ENCODE assay signal across 17 mouse cellular contexts in the genomic region with DNA sequence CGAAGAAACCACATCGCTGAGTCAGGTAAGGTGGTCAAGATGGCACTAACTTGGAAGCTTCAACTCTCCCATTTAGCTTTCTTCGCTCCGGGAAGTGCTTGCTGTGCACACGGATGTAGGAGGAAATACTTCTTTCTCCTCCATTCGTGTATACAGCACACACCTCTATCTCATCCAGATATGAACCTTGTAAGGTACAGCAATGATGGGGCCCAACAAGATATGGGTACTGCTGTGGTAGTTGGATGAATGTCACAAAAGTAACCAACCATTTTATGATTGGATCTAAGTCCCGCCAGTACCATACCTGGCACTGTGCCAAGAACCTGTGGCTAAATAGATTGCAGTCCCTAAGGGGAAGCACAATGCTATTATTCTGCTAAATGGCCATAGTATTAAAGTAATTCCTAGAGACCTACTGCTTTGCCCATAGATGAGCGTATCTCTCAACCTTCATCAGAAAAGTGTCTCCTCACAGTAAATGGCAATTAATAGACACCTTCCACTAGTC. TPM values are rescaled to one million over a fixed set of nuclear protein-coding genes. Genes with fewer than 3 reads are reported as not detected.
A peak's percentile ranks its signal among the peaks of the same experiment; 100 is the strongest.
DNase-seq lines count a peak whose midpoint lies in the region; ATAC-seq and TF ChIP-seq lines count a peak whose summit lies in the region.
"Had no signal": no experiment of that assay in that cellular context is flagged by ENCODE, and none has a peak within 500 bp of the region (broad histone marks: within the 10 kb centered on the region; RNA-seq: fewer than 3 reads in every experiment).

No protein-coding gene starts in this region.

- no peak for TF ChIP-seq CTCF in liver, adult 2 months (IDR thresholded peaks at IDR 0.05; ENCODE audit: low read depth, low read length)

- H3K9me3 ChIP-seq in intestine, embryonic 15.5 days: no peaks in the 10 kb centered on the region
- no peaks in the 10 kb centered on the region for H3K9me3 ChIP-seq in embryonic facial prominence, embryonic 10.5 days
- H3K9me3 ChIP-seq: hindbrain, embryonic 10.5 days; midbrain, embryonic 13.5 days had no signal

- peaks cover 12% of the 10 kb centered on the region for H3K36me3 ChIP-seq in liver, adult 2 months (ENCODE audit: control insufficient read depth, insufficient read depth, low read length)
- no peaks in the 10 kb centered on the region for H3K36me3 ChIP-seq in intestine, embryonic 15.5 days
- H3K36me3 ChIP-seq in embryonic facial prominence, embryonic 10.5 days (replicated peaks): no peaks in the 10 kb centered on the region
- H3K36me3 ChIP-seq: hindbrain, embryonic 10.5 days; midbrain, embryonic 13.5 days had no signal

- DNase-seq in liver, adult 2 months (ENCODE audit: extremely low read depth, low read depth, low spot score): peak; percentile 58
- DNase-seq in liver (no peak), 416B (ENCODE audit: low read depth) (peak; percentile 44)
- no peak for DNase-seq in testis, postnatal 10 days (ENCODE audit: low spot score)
- no peak for DNase-seq in embryonic facial prominence, embryonic 10.5 days (ENCODE audit: low spot score)
- DNase-seq: cerebellum, postnatal 36 days; gastrocnemius, adult 2 months; kidney, adult 11 months; kidney, postnatal 10 days; thymus, postnatal 4 days had no signal

- ATAC-seq in intestine, embryonic 15.5 days: peak; percentile 74
- 0 out of 2 replicates have a peak, but pooled peaks have one; percentile 45 for ATAC-seq in megakaryocyte-erythroid progenitor cell, adult 5-6 weeks (replicated peaks; ENCODE audit: low FRiP score, low TSS enrichment, poor library complexity, severe bottlenecking)
- ATAC-seq: forebrain, embryonic 16.5 days; midbrain, embryonic 13.5 days had no signal

- H3K27ac ChIP-seq in liver, adult 2 months (replicated peaks; ENCODE audit: insufficient read depth, low read depth, low read length): peak overlapping the region; percentile 100
- no peak overlapping the region for H3K27ac ChIP-seq in intestine, embryonic 15.5 days
- H3K27ac ChIP-seq in embryonic facial prominence, embryonic 10.5 days (replicated peaks): no peak overlapping the region
- H3K27ac ChIP-seq: hindbrain, embryonic 10.5 days; liver, embryonic 14.5 days; midbrain, embryonic 13.5 days had no signal

- peak overlapping the region; percentile 81 for H3K9ac ChIP-seq in liver, adult 2 months (ENCODE audit: low read depth, low read length)
- no peak overlapping the region for H3K9ac ChIP-seq in intestine, embryonic 15.5 days
- H3K9ac ChIP-seq: liver, embryonic 14.5 days; midbrain, embryonic 13.5 days had no signal

- peaks cover 12% of the 10 kb centered on the region; the same call in 1 of the 2 replicates for H3K79me2 ChIP-seq in liver, adult 2 months (ENCODE audit: control insufficient read depth, insufficient read depth, low read length)

- H3K4me3 ChIP-seq in liver, adult 2 months (ENCODE audit: insufficient read depth, low read depth, low read length): peak overlapping the region; percentile 79
- H3K4me3 ChIP-seq in intestine, embryonic 15.5 days (replicated peaks): no peak overlapping the region
- H3K4me3 ChIP-seq in embryonic facial prominence, embryonic 10.5 days: no peak overlapping the region
- H3K4me3 ChIP-seq: erythroblast, embryonic 14.5 days; hindbrain, embryonic 10.5 days; midbrain, embryonic 13.5 days had no signal

- H3K4me1 ChIP-seq in liver, adult 2 months (ENCODE audit: control insufficient read depth, insufficient read depth, low read length): peaks cover 15% of the 10 kb centered on the region
- H3K4me1 ChIP-seq in intestine, embryonic 15.5 days (replicated peaks): peaks cover 12% of the 10 kb centered on the region
- H3K4me1 ChIP-seq in embryonic facial prominence, embryonic 10.5 days: peaks cover 16% of the 10 kb centered on the region

- no peaks in the 10 kb centered on the region for H3K27me3 ChIP-seq in liver, adult 2 months (ENCODE audit: control insufficient read depth, insufficient read depth, low read length)
- H3K27me3 ChIP-seq in intestine, embryonic 15.5 days (replicated peaks): no peaks in the 10 kb centered on the region
- H3K27me3 ChIP-seq in embryonic facial prominence, embryonic 10.5 days (replicated peaks; ENCODE audit: low read depth, poor library complexity, severe bottlenecking): peaks cover 23% of the 10 kb centered on the region

- no peak for TF ChIP-seq POLR2A in liver, adult 2 months (IDR thresholded peaks at IDR 0.05; ENCODE audit: extremely low read depth, insufficient read depth, low read length)

- WGBS in liver, adult 2 months: 53% methylated on average over 8 of the region's 8 CpGs
- 78% methylated on average over 8 of the region's 8 CpGs for WGBS in intestine, embryonic 15.5 days
- WGBS in embryonic facial prominence, embryonic 10.5 days: 92% methylated on average over 8 of the region's 8 CpGs

- peak overlapping the region; percentile 97 for H3K4me2 ChIP-seq in intestine, embryonic 15.5 days (replicated peaks)
- H3K4me2 ChIP-seq: midbrain, embryonic 13.5 days had no signal

RNA-seq across cellular contexts. Expression of a gene that starts 0.9 kb away (rescaled TPM):
- total RNA-seq in liver, adult 2 months (2014; rRNA removed): 440 and 468 TPM in 2 replicates
- 200 and 218 TPM in 2 replicates for polyA plus RNA-seq in liver, adult 2 months (2012; rRNA removed)
- 36.3 and 38.5 TPM in 2 replicates for polyA plus RNA-seq in intestine, embryonic 15.5 days (2015; fragmentation: Nextera tagmentation; extraction: Ambion mirVana)
- total RNA-seq in megakaryocyte-erythroid progenitor cell, adult 5-6 weeks (2014; fragmentation: Nextera tagmentation): not detected in 2 replicates
- total RNA-seq in megakaryocyte-erythroid progenitor cell, adult 5-6 weeks (2017): 1.1 TPM in 1 of 2 replicates, not detected in the other
- 18.2 and 20.8 TPM in 2 replicates for polyA plus RNA-seq in embryonic facial prominence, embryonic 10.5 days (2016; fragmentation: Nextera tagmentation; extraction: Ambion mirVana)

Comparison
In these comparisons a context has a peak if more than half of its experiments do, and no peak if none do; other contexts are left out.
1. DNase-seq: peak in liver, adult 2 months (single experiment) and 416B (single experiment); none in liver (single experiment), testis, postnatal 10 days (single experiment) and embryonic facial prominence, embryonic 10.5 days (single experiment).